Mouse (Mus musculus) kidney, adult 11 months (tissue): ENCODE results near the gene Rgs12.
A peak's percentile ranks its signal among the peaks of the same experiment; 100 is the strongest.

ENCODE experiments used
- DNase-seq: peaks from one replicate; pipeline ENCODE4 v3.0.0; 2022

Rgs12 gene

DNA sequence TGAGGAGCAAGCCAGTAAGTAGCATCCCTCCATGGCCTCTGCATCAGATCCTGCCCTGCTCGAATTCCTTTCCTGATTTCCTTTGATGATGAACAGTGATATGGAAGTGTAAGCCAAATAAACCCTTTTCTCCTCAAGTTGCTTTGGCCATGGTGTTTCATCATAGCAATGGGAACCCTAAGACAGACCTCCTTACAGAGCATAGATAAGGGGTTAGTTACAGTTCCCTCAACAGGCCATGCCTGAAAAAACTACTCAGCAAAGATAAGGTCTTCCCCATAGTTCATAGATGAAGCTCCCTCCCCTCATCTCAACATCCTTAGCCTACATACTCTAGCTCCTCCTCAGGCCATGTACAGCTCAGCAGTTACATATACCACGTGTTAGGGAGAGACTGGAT lies 35.7 kb downstream of the Rgs12 start:
- DNase-seq, result no peak

DNA sequence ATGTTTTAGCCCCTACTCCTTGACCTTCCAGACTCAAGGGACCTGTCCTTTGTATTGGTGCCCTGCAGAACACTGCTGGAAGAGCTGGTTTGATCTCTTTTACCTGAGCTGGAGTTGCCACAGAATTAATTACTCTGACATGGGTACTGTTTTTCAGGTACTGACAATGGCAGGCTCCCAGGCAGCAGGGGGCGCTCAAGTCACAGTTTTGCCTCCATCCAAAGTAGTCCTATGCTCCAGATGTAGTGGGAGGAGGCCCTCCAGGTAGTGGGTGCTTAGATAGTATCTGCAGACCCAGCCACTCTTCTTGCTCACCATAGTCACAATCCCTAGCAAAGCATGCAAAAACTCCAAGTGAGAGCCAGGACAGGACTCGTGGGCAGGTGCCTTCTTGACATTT lies 36.6 kb downstream of the Rgs12 start:
- peak; percentile 67 for DNase-seq

DNA sequence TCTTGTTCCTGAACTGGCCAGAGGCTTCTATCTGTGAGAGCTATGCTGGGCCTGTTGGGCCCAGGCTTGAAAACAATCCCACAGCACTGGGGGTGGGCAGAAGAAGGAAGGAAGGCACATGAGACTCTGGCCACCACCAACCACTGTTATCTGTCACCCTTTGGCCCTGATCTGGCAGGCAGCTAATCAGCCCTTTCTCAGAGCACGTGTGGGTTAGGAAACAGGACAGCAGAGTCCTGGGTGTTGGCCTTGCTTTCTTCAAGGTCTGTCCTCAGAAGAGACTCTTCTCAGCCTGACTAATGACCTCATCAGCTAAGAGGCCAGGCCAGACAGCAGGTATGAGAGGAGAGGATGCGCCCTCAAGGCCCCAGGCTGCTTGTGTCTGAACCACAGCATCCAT lies 38.2 kb downstream of the Rgs12 start:
- DNase-seq, result no peak

DNA sequence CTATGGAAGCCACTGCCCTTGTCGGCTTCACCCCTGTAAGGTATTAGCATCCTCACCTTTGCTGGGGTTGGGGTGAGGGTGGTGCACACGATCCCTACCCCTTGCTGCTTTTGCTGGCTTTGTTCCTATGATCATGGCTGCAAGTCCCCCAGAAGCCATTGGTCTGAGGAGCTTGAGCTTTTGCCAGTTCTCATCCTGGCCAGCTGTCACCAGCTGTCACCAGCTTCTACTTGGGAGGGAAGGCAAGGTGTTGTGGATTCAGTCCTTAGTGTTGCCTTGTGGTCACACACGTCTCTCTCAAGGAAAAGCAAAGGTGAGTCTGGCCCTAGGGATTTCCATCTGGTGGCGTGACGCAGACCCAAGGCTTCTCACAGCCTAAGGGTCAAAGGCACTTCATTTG lies 39.4 kb downstream of the Rgs12 start:
- DNase-seq, result no peak

DNA sequence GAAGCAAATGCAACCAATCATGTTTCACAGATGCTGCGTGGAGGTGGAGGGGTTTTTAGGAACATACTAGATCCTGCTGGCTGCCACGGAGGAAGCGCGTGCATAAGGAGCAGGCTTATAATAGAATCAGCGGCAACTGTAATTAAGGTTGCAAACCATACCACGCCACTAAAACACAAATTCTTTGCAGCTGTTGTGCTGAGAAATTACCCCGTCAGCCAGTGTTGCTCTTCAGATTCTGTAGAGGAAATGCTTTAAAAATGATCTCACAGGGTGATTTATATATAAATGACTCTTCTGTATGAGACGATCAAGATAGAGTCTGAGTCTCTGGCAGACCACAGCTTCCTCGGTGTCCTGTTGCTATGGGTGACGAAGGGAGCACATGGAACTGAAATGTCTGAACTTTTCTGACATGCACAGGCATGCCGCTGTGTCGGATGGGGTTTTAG lies 40.1 kb downstream of the Rgs12 start:
- DNase-seq, result no peak

DNA sequence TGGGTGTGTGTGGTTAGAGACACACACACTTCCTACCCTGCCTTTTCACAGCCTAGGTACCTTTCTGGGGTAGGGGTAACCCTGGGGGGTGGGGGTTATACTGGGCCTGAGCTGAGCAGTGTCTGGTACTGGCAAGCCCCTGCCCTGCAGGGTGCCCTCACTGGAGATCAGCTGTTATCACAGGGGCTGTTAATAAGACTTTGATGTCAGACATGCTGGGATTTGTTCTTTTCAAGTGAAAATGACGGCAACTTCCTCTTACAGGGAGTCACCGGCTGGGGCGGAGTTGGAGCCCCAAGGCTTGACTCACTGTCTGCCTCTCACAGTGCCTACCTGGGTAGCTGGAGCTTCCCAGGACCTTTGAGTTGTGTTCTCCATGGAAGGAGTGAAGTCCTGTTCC lies 49.5 kb downstream of the Rgs12 start:
- DNase-seq, result no peak

DNA sequence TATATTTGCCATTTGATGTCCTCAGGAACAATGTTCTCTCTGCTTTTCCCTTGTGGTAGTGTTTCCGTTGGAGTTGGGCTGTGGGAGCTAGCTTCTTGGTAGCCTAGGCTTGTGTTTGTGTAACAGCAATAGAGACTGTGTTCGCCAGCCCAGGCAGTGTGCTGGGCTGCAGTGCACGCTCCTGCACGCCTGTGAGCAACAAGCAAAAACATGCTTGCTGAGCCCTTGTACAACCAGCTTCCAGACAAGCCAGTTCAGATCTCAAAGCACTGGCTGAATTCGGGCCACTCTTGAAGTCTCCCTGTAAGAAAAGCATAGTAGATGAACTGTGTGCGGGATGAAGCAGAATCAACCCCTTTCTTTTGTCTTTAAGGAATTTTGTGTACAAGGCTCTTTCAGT lies 50.0 kb downstream of the Rgs12 start:
- no peak for DNase-seq

DNA sequence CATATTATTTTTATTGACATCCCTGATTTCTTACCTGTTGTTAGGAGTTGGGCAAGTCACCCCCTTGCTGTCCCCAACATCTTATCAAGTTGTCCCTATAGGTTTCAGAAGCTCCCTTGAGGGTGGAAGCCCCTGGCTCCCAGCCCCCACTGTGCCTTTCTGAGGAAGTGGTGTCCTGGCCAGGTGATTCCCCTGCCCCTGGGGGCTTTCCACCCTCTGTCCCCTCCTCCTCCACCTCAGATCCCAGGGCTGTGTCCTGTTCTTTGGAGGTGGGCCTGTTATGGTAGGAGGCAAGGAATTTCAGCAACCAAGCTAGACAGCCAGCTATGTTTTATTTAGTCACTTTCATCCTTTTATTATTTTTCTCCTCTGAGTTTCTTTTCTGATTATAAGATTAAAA lies 51.1 kb downstream of the Rgs12 start:
- DNase-seq, result no peak

DNA sequence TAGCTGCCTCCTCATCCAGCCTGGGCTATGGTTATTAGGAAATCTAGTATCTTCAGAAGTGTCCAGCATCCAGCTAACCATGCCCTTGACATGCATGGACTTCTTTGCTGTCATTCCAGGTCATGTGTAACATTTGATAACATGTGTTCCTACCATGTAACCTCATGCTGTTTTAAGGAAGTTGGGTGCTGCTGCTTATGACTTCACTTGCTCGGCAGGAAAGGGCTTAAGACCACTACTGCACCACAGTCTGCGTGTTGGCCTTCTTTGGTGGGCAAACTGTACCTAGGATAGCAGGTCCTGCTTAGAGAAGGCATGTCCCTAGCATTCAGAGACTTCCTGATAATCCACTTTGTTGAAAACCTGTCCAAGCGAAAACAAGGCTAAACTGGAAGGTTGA lies 51.9 kb downstream of the Rgs12 start:
- DNase-seq, result no peak

DNA sequence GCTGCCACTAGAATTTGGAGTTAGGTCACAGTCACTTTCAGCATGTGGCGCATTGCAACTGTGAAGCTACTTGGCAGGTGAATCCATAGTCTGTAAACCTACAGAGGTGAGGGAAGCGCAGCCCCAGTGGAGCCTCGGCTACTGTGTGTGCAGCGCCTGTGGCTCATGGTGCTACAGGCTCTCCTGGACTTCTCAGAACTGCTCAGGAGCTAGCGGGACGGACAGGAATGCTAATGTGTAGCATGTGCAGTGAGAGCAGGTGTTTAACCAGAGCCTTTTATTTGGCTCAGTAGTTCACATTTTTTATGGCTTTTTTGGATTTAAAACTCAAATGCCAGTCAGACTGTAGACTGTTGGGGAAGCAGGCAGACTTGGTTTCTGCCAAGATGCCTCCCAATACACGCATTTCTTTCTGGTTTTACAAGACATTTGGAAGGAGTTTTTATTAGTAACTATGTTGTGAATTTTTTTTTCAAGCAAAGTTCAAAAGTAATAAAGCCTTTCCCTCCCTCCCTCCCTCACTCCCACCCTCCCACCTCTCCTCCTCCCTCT lies 54.4 kb downstream of the Rgs12 start:
- no peak for DNase-seq

DNA sequence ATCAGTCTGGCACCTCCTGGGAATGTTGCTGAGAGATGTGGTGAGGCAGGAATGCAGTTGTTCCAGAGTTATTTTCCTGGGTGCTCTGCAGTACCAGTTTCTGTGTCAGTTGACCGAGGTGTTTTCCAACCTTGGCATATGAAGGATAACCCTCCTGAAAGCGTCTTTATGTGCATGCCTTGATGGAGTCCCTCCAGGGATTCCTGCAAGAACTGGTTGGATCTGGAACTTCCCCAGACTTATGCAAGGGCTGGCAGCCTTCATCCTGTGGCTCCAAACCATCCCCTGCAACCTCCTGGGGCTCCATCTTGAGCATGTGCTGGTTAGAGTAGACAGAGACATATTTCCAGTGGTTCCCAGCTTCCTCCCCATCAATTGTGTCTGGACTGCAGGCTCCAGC lies 55.5 kb downstream of the Rgs12 start:
- DNase-seq, result no peak

DNA sequence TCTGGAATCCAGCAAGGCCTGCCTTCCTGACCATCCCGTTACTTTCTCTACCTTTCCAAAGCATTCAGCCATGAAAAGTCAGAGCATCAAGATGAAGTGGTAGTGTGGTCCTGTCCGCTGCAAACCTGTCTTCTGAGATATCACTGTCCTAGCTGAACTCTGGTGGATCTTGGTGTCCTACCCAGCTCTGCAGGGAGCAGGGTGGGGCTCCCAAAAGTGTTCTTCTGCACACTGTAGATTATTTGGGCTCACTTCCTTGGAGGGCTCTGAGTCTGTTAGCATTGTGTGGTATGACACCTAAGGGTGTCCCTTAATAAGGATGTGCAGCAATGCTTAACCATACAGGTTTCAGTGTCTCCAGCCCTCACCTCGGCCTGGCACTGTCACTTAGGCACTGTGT lies 56.4 kb downstream of the Rgs12 start:
- DNase-seq, result no peak

DNA sequence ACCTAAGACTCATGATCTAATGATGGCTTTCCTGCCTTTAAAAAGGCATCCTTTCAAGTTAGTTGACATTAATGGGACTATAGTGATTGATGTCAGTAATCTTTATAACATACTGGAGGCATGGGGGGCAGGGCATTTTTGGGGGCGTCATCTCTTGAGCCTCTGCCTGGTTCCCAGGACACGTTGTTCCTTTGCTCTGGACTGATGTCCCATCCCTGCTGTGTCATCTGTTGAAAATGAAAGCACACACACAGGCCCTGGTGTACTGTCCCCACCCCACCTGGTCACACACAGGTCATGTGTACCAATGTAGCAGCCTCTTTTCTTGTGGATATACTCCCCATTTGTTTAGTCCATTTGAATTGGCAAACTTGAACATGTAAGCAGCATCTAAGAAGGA lies 57.4 kb downstream of the Rgs12 start:
- DNase-seq, result no peak

DNA sequence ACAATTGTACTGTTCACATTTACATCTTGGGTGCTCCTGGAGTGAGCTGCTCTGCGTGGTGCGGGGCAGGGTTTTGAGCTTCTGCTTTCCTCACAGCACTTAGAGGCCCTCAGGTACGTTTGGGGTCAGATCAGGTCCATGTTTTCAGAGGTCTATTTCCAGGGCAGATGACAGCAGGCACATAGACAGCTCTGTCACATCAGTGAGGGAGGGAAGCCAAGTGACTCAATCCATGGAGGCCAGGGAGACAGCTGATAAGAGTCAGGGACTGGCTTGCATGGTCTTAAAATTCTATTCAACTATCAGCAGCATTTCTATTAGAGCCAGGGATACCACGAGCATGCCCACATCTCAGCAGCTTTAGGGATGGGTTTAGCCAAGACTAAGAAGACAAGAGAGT lies 59.9 kb downstream of the Rgs12 start:
- no peak for DNase-seq

DNA sequence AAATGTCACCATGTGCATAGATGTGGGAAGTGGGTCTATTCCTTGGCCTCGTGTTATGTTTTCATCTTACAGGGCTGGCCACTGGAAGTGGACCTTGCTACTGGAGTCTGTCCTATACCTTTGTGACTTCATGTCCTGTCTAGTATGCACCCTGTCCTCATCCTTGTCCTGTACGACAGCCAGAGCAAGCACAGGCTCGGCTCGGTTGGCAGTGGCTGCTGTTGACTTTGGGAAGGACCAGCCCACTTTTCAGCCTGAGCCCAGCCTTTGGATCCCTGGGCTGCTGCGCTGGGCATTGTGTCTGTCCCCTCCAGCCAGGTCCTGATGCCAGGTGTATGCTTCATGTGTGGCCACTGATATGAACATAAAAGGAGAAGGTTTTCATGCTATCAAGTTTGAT lies 61.4 kb downstream of the Rgs12 start:
- no peak for DNase-seq

DNA sequence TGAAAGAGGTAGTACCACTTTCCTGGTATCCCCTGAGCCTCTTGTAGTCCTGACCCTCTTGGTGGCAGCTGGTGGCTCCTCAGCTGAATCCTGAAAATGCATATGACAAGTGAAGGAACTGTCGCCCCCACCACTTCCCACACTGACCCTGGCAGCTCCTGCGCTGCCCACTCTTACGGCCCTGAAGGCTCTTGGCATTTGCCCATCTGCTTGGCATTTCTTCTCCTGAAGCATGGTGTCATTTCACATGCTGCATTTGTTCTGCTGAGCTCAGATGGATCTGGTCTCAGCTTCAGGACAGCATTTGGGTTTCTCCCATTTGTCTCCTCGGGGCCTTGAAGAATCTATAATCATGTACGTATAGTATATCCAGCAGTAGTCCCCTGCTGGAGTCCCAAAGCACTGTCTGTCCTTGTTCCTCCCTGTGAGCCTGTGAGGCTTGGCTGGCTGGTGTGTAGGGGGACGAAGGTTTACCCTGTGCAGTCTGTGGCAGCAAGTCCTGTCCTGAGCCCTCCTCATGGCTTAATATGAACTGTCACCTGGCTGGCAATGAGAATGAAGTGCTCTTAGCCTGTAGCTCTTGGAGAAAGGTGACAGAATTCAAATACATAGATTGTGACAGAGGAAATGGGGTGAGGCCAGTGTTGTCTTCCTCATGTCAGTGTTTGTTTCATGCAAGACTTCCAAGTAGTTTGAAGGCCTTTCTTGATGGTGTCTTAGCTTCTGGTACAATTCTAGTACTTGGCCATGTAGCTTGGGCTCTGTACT lies 62.1 kb downstream of the Rgs12 start:
- DNase-seq, result no peak

DNA sequence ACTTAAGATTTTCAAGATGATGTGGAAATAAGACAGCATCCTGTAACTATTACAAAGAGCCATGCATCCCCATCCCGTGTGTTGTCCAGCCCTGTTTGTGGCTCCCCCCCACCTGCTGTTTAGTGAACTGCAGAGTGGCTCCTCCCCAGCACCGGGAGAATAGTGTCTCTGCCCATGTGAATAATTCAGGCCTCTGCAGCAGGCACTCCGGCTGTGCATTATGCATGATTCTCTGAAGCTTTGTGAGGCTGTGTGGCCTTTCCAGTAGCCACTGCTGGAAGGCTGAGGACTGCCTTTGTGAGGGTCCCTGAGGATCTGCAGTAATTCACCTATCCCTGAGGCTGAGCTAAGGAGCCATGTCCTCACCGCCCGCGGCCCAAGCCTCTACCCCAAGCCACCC lies 64.8 kb downstream of the Rgs12 start:
- DNase-seq, result no peak

DNA sequence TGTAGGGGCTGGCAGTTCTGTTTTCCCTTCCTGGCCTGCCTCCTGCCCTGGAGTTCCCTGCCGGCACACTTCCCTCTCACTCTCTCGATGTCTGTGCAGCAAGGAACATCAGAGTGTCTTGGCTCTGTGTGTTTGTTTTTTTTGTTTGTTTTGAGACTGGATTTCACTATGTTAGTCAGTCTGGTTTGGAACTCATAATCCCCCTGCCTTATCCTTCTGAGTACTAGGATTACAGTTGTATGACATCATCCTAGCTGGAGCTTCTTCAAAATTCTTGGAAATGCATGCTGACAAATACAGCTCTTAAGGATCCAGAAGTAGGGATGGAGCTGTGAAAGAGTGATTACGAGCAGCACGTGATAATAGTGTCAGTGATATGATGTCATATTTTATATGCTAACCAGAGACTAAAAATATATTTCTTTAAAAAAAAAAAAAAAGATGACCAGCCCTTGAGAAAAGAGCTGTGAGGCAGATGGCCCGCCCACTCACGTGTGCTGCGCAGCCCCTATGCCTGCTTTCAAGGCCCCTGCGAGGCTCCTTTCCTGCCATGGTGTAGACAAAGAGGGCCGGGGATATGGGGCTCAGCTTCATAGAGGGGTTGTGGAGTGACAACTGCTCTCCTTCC lies 70.5 kb downstream of the Rgs12 start:
- DNase-seq, result no peak

DNA sequence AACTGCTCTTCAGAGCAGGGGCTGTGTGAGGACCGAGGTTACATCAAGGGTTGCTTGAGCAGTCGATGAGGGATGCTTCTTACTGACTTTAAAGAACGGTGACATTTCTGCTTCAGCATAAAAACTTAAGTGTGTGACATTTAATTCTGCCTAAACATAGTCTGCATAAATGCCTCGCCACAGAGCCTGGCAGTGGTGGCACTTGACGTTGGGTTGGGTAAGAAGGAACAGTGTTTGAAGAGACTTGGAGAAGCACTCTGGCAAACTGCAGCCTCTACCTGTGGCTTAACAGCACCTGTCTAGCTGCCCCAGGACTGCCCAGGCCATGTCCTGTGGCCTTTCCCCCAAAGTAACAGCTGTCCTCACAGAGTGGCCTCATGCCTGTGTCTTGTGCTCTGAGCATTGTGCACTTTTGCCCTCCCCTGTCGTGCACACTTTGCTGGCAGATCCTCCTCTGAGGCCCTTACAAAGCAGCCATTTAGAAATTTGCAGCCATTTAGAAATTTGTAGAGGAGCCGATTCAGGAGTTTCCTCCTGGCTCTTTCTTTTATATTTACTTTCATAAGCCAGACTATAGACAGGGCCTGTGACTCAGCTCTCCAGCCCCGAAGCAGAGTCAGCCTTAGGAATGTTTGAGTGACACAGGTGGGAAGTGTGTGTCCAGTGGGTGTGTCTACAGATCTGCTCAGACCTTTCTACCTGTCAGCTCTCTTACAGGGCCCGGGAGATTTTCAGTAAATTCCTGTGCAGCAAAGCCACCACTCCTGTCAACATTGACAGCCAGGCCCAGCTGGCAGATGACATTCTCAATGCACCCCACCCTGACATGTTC lies 71.4 kb downstream of the Rgs12 start:
- DNase-seq, result no peak

DNA sequence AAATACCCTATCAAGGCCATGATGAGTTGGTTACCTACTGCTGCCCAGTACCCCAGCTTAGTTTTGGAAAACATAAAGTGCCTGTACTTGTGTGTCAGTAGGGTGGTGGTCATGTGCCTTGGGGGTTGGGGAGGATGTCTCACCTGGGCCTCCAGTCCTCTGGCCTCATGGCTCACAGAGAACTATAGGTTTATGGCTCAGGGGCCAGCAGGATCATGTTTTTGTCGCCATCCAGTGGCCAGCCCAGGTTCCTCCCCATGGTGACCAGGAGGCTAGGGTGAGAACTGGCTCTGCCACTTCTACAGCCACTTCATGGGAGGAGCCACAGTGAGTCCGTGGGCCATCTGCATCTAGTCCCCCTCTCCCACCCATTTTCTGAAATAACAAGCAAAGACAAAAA lies 75.7 kb downstream of the Rgs12 start:
- peak; percentile 53 for DNase-seq

DNA sequence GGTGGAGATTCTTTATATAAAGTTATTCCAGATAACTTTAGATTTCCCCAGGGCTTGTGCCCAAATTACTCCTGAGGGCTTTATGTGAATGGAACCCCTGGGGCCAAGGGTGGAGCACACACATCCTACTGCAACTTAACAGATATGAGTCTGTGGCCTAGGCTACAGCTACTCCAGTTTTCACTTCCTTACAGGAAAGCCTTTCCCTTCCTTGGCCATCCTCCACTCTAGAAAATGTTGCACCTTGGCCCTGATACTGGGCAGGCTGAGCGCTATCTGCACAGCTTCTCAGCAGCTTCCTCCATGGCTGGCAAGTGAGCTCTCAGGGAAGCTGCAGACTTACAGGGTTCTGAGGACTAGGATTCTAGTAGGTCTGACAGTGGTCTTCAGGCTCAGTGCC lies 80.1 kb downstream of the Rgs12 start:
- DNase-seq, result no peak

DNA sequence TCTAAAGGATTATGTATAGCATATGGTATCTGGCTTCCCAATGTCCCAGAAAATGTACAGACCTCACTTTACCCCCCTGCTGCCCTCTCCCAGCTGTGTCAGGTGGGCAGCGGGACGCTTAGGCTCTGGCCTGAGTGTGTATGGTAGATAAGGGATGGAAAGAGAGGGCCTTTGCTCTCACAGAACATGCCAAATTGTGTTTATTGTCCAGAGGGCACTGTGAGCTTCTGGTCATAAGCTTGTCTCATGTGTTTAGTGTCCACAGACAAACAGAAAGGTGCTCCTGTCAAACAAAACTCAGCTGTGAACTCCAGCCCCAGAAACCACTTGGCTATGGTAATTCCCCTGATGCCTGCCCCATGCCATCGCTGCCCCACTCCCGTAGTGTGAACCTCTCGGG lies 80.5 kb downstream of the Rgs12 start:
- DNase-seq, result no peak

DNA sequence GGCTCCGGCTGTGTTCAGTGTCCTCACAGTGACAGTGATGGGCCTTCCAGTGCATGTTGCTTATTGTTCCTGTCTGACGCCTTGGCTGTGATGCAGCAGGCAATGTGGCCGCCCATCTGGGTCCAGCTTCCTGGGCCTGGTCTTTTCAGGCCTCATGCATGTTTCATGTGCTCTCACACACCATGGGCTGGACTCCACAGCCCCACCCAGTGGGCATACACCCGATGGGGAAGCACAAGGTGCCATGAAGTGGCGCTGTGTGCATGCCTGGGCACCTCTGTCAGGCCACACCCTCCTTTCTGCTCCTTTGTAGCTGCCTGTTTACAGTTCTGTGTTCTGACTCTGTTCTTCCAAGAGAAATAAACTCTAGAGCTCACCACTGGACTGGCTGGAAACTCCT lies 83.8 kb downstream of the Rgs12 start:
- peak; percentile 25 for DNase-seq

DNA sequence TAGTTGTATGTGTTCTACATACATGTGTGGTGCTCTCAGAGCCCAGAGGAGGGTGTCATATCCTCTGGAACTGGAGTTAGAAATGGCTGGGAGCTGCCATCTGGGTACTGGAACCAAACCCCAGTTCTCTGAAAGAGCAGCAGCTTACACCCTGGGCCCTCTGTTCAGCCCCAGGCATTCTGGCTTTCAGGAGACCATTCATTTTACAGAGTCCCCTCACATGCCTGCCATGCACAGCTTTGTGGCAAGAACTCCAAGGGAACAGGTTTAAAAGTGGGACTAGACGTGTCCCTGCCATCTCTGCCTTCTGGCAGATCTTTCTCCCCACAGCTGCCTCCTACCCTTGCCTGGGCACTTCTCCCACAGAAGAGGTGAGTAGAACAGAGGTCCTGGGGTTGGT lies 84.4 kb downstream of the Rgs12 start:
- no peak for DNase-seq
